Mouse (Mus musculus) ES-E14 (cell line): ENCODE results near the gene Jph4. TPM values are rescaled to one million over a fixed set of nuclear protein-coding genes. Genes with fewer than 3 reads are reported as not detected.

Source experiments
- DNase-seq: peaks from one replicate; pipeline ENCODE4 v3.0.0-alpha.2; 2013; ENCODE audit warnings: low read depth, low spot score
- H3K27ac ChIP-seq: 2 replicates; pipeline ENCODE4 v1.5.1; 2012; ENCODE audit warnings: low read depth, mild to moderate bottlenecking, low read length, moderate library complexity, mixed read lengths; ENCODE audit not compliant: poor library complexity, insufficient read depth, severe bottlenecking
- H3K36me3 ChIP-seq: 2 replicates; pipeline ENCODE4 v1.6.1; 2012; ENCODE audit warnings: mild to moderate bottlenecking, low read length, moderate library complexity, mixed read lengths; ENCODE audit not compliant: control insufficient read depth, poor library complexity, insufficient read depth, severe bottlenecking
- H3K4me1 ChIP-seq, 2 experiments: fragments of 150-350 bp in 1 of 2; sonication (generic) in 1 of 2; 2 replicates each; pipeline ENCODE4 v1.6.1; 2012; ENCODE audit warnings: low read length in 2 of 2, mild to moderate bottlenecking in 1 of 2, mixed read lengths in 1 of 2; ENCODE audit not compliant: control insufficient read depth in 2 of 2, insufficient read depth in 2 of 2, poor library complexity in 1 of 2
- H3K4me3 ChIP-seq, 2 experiments: fragments of 150-350 bp in 1 of 2; sonication (generic) in 1 of 2; 2 replicates each; pipeline ENCODE4 v1.5.1; 2012; ENCODE audit warnings: low read length in 2 of 2, low read depth in 1 of 2, mild to moderate bottlenecking in 1 of 2, mixed read lengths in 1 of 2; ENCODE audit not compliant: insufficient read depth in 1 of 2, poor library complexity in 1 of 2, severe bottlenecking in 1 of 2
- H3K9ac ChIP-seq: 2 replicates; pipeline ENCODE4 v1.6.1; 2012; ENCODE audit warnings: low read depth, mild to moderate bottlenecking, low read length, mixed read lengths; ENCODE audit not compliant: poor library complexity, insufficient read depth, severe bottlenecking
- H3K9me3 ChIP-seq: fragments of 150-350 bp; sonication (generic); 2 replicates; pipeline ENCODE4 v1.6.1; 2012; ENCODE audit warnings: low read depth, mild to moderate bottlenecking, low read length; ENCODE audit not compliant: control insufficient read depth, insufficient read depth
- CHD2 ChIP-seq: IDR thresholded peaks from 2 replicates; pipeline ENCODE4 v1.6.1; 2014; ENCODE audit warnings: mild to moderate bottlenecking, low read depth, low read length, inconsistent platforms
- HCFC1 ChIP-seq: IDR thresholded peaks from 2 replicates; pipeline ENCODE4 v1.6.1; 2012; ENCODE audit warnings: low read length, inconsistent platforms, borderline replicate concordance; ENCODE audit not compliant: insufficient read depth
- MAFK ChIP-seq: IDR thresholded peaks from 2 replicates; pipeline ENCODE4 v1.6.1; 2014; ENCODE audit warnings: mild to moderate bottlenecking, low read depth, low read length, inconsistent platforms; ENCODE audit not compliant: insufficient read depth
- ZC3H11A ChIP-seq: IDR thresholded peaks from 2 replicates; pipeline ENCODE4 v1.6.1; 2012; ENCODE audit warnings: low read depth, mild to moderate bottlenecking, inconsistent platforms, low read length, borderline replicate concordance
- ZNF384 ChIP-seq: IDR thresholded peaks from 2 replicates; pipeline ENCODE4 v1.6.1; 2012; ENCODE audit warnings: low read depth, low read length, inconsistent platforms
- in situ Hi-C, 2 experiments: fragments of 600-800 bp; cut with MboI; formaldehyde crosslinking; loops; one replicate each; pipeline ENCODE4 v1.15.1; 2025; ENCODE audit warnings: low sequenced_read_pairs in 2 of 2, inconsistent platforms in 1 of 2; ENCODE audit not compliant: unreplicated experiment in 2 of 2
- total RNA-seq: library from RNA; depleted of rRNA; stranded (reverse); fragments of 300-350 nt; gene quantifications from 2 replicates; pipeline ENCODE4 v1.2.3, GENCODE M21; 2012

Gene Jph4
- total RNA-seq, 1 experiment, result 1.7 TPM

DNA sequence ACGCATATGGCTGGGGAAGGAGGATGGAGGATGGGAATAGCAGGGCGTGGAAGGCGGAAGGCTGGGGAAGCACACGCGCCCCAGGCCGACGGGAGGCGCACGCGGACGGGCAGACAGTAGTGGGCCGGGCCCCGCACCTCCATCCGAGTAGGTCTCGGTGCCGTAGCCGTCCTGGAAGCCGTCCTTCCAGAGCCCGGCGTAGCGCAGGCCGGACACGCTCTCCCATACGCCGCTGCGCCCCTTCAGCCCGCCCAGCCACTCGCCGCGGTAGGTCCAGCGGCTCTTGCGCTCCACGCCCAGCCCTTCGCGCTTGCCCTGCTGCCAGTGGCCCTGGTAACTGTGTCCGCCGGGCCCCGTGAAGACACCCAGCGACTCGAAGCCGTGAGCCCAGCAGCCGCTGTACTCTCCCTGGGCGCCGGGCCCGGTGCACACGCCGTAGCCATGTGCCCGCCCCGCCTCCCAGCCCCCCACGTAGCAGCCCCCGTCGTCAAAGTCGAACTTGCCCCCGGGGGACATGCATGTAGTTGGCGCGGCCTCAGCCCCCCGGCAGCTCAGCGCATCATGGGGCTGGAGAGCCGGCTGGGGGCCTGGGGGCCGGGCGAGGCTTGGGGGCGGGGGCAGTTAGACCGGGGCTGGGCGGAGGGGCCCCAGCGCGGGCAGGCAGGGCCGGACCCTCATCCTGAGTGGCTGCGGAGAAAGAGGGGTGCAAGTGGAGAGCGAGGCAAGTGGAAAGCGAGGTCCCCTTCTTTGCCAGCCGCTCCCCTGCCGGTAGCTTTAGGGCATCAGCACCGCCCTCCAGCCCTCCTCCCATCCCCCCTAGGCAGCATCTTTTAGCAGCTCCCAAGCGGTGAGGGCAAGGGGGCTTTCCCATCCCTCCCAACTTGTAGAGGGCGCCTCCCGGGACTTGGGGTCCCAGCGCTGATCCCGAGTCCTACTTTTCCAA is 1.7 kb downstream of the Jph4 start:
- Histone ChIP-seq H3K4me3 (peak overlapping the region; percentile 66 to 89), H3K9ac (peak overlapping the region; percentile 62), H3K27ac (no peak overlapping the region), H3K4me1 (peaks cover 5 to 11% of the 10 kb centered on the region in 2 experiments; a peak in 3 of 4 replicates), H3K36me3 (no peaks in the 10 kb centered on the region), H3K9me3 (no peaks in the 10 kb centered on the region)
- TF ChIP-seq HCFC1 (no peak), CHD2 (no peak), ZC3H11A (no peak), ZNF384 (no peak), MAFK (no peak)
- in situ Hi-C loops, result no loop called here
- no peak for DNase-seq

DNA sequence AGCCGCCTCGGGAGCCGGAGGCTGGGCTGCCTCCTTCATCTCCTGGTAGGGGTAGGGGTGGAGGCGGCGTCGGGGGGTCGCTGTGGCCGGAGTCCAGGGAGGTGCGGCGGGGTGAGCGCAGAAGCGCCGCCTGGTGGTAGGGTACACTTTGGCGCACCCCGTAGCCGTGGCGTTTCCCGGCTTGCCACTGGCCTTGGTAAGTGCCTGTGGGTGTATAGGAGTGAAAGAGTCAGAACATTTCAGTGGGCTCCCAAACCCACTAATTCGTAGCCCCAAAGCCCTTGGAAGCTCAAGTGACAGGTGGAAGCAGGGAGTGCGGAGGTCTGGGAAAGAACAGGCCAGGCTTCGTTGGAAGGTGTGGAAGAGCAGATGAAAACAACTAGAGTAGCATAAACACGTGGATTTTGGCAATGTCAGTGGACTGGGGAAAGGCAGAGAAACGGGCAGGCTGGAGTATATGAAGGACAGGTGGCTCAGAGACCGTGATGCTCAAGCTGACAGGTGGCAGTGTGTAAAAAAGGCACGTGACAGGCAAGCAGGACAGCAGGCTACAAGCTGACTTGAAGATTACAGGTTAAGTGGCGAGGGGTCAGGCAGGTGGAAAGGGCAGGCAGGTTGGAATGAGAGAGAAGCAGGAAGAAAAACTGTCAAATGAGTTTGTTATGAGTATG is 2.6 kb downstream of the Jph4 start:
- Histone ChIP-seq H3K9ac (peak overlapping the region; percentile 47; the same call in 1 of the 2 replicates), H3K27ac (no peak overlapping the region), H3K4me1 (peaks cover 5 to 13% of the 10 kb centered on the region in 2 experiments; a peak in 3 of 4 replicates), H3K9me3 (no peaks in the 10 kb centered on the region), H3K4me3 (peak overlapping the region; percentile 66 to 89), H3K36me3 (no peaks in the 10 kb centered on the region)
- in situ Hi-C loops, result no loop called here
- TF ChIP-seq ZC3H11A, result no peak
- TF ChIP-seq HCFC1, result no peak
- TF ChIP-seq ZNF384, result no peak
- no peak for TF ChIP-seq CHD2
- TF ChIP-seq MAFK, result no peak
- DNase-seq, result no peak

DNA sequence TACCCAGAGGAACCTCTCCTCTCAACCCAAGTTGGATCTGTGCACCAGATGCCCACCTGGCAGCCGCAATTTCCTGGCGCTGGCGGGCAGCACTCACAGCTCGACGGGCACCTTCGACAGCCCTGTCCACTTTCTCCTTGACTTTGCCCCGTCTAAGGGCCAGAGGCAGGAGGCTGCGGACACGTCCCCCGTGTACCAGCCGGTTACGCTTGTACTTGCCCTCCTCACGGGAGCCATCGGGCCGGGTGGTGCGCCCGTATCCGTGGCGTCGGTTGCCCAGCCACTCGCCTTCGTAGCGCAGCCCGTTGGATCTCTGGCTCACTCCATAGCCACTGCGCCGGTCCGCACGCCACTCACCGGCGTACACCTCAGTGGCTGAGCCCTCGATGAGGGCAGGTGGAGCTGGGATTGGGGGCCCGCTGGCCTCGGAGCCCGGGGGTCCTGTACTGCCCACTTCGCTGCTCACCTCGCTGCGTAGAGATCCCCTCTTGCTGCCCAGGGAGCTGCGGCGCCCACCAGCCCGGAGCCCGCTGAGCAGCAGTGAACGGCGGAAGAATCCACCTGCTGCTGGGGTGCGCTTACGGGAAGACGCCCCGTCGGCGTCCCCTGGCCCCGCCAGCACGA is 3.3 kb downstream of the Jph4 start:
- Histone ChIP-seq H3K9me3 (no peaks in the 10 kb centered on the region), H3K27ac (no peak overlapping the region), H3K9ac (peak overlapping the region; percentile 36; the same call in 1 of the 2 replicates), H3K36me3 (no peaks in the 10 kb centered on the region), H3K4me1 (peaks cover 5 to 14% of the 10 kb centered on the region in 2 experiments; a peak in 3 of 4 replicates), H3K4me3 (peak overlapping the region; percentile 60 to 89)
- no peak for DNase-seq
- no peak for TF ChIP-seq HCFC1
- TF ChIP-seq ZC3H11A, result no peak
- no peak for TF ChIP-seq ZNF384
- TF ChIP-seq CHD2, result no peak
- no peak for TF ChIP-seq MAFK
- in situ Hi-C loops, result no loop called here

DNA sequence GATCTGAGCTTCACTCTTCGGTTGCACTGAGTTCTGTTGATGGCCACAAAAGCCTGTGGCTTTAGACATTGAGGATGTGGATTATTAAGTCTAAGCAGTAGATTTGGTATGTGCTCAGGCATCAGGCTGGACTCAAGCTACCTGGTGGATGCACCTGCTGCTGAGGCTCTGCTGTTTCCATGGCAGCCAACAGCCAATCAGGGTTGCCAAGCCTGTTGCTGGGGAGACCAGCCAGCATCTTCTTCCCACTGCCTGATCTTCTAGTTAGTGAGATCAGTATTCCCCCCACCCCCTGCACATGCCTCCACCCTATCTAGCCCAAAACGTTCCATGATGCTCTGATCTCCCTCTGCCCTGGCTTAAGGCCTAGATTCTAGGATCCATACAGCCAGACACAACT is 5.0 kb downstream of the Jph4 start:
- TF ChIP-seq ZC3H11A (no peak), HCFC1 (no peak), ZNF384 (no peak), CHD2 (no peak), MAFK (no peak)
- no peak overlapping the region for H3K27ac ChIP-seq
- DNase-seq, result no peak
- no peaks in the 10 kb centered on the region for H3K9me3 ChIP-seq
- peaks cover 5 to 13% of the 10 kb centered on the region in 2 experiments; a peak in 3 of 4 replicates for H3K4me1 ChIP-seq
- no peaks in the 10 kb centered on the region for H3K36me3 ChIP-seq
- H3K9ac ChIP-seq, result no peak overlapping the region
- in situ Hi-C loops, result no loop called here
- H3K4me3 ChIP-seq, result no peak overlapping the region
